Comparison of ENCODE assay signal across 11 mouse cellular contexts in the genomic region with DNA sequence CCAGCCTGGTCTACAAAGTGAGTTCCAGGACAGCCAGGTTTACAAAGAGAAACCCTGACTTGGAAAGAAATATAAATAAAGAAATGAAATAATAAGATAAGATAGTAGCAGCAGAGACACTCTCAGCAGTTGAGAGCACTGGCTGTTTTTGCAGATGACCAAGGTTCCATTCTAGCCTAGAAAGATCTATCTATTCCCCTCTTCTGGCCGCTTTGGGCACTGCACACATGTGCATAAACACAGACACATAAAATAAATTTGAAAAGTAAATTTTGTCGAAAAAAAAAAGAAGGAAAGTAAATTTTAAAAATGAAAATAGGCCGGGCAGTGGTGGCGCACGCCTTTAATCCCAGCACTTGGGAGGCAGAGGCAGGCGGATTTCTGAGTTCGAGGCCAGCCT. TPM values are rescaled to one million over a fixed set of nuclear protein-coding genes. Genes with fewer than 3 reads are reported as not detected.
DNase-seq lines count a peak whose midpoint lies in the region; TF ChIP-seq lines count a peak whose summit lies in the region.
"Had no signal": no experiment of that assay in that cellular context is flagged by ENCODE, and none has a peak within 500 bp of the region (broad histone marks: within the 10 kb centered on the region; RNA-seq: fewer than 3 reads in every experiment).

No protein-coding gene starts in this region.

- no peak overlapping the region for H3K9ac ChIP-seq in liver, adult 2 months (ENCODE audit: low read depth, low read length)

- H3K4me3 ChIP-seq in liver, adult 2 months (ENCODE audit: insufficient read depth, low read depth, low read length) = no peak overlapping the region

- no peaks in the 10 kb centered on the region for H3K36me3 ChIP-seq in liver, adult 2 months (ENCODE audit: control insufficient read depth, insufficient read depth, low read length)

- DNase-seq in embryo, embryonic 10.5 days (ENCODE audit: low spot score) = peak; percentile 40
- DNase-seq in embryo, embryonic 9.5 days (ENCODE audit: extremely low spot score) = no peak
- no peak for DNase-seq in liver, adult 2 months (ENCODE audit: extremely low read depth, low read depth, low spot score)
- DNase-seq in liver (no peak), MEL-GATA-1-ER (ENCODE audit: extremely low read depth, low read depth) (peak; percentile 35)
- DNase-seq in lung, postnatal 14 days = peak; percentile 22
- DNase-seq in testis, postnatal 14 days (ENCODE audit: low spot score) = no peak
- no peak for DNase-seq in ovary, postnatal 36 days (ENCODE audit: low spot score)
- DNase-seq: heart, postnatal 4 days had no signal

- 0 out of 2 replicates have a peak, but pooled peaks have one; percentile 17 for TF ChIP-seq CTCF in liver, adult 2 months (IDR thresholded peaks at IDR 0.05; ENCODE audit: low read depth, low read length)

- 78% methylated on average over 7 of the region's 7 CpGs for WGBS in liver, adult 2 months

- H3K79me2 ChIP-seq in liver, adult 2 months (ENCODE audit: control insufficient read depth, insufficient read depth, low read length) = no peaks in the 10 kb centered on the region

- no peaks in the 10 kb centered on the region for H3K4me1 ChIP-seq in liver, adult 2 months (ENCODE audit: control insufficient read depth, insufficient read depth, low read length)
- H3K4me1 ChIP-seq: limb, embryonic 12.5 days had no signal

- no peaks in the 10 kb centered on the region for H3K27me3 ChIP-seq in liver, adult 2 months (ENCODE audit: control insufficient read depth, insufficient read depth, low read length)
- H3K27me3 ChIP-seq: limb, embryonic 12.5 days; Patski had no signal

- H3K27ac ChIP-seq in liver, adult 2 months (replicated peaks; ENCODE audit: insufficient read depth, low read depth, low read length) = no peak overlapping the region

- TF ChIP-seq POLR2A in liver, adult 2 months (IDR thresholded peaks at IDR 0.05; ENCODE audit: extremely low read depth, insufficient read depth, low read length) = no peak

RNA-seq across cellular contexts. Expression of gene Slc39a3, which starts 1.0 kb away (rescaled TPM):
- total RNA-seq in liver, adult 2 months (2014; rRNA removed) = 6.1 and 6.9 TPM in 2 replicates
- polyA plus RNA-seq in liver, adult 2 months (2012; rRNA removed) = 13.2 and 14.1 TPM in 2 replicates

RNA-seq across cellular contexts. Expression of gene Diras1, which starts 10.8 kb away (rescaled TPM):
- 0.07 TPM in 1 of 2 replicates, not detected in the other for total RNA-seq in liver, adult 2 months (2014; rRNA removed)
- not detected in 2 replicates for polyA plus RNA-seq in liver, adult 2 months (2012; rRNA removed)
- total RNA-seq: heart, postnatal 4 days had no signal

RNA-seq across cellular contexts. Expression of gene Gng7, which starts 21.5 kb away (rescaled TPM):
- 0.09 and 0.13 TPM in 2 replicates for total RNA-seq in liver, adult 2 months (2014; rRNA removed)
- 0.65 TPM in 2 replicates for polyA plus RNA-seq in liver, adult 2 months (2012; rRNA removed)

RNA-seq across cellular contexts. Expression of gene Sgta, which starts 23.7 kb away (rescaled TPM):
- 43.9 and 53.8 TPM in 2 replicates for total RNA-seq in liver, adult 2 months (2014; rRNA removed)
- 136 and 146 TPM in 2 replicates for polyA plus RNA-seq in liver, adult 2 months (2012; rRNA removed)

RNA-seq across cellular contexts. Expression of gene Thop1, which starts 33.6 kb away (rescaled TPM):
- total RNA-seq in liver, adult 2 months (2014; rRNA removed) = 7.4 and 9.3 TPM in 2 replicates
- polyA plus RNA-seq in liver, adult 2 months (2012; rRNA removed) = 12.0 and 13.1 TPM in 2 replicates

Comparison
In these comparisons a context has a peak if more than half of its experiments do, and no peak if none do; other contexts are left out.
1. DNase-seq: peak in embryo, embryonic 10.5 days (single experiment), MEL-GATA-1-ER (single experiment) and lung, postnatal 14 days (single experiment); none in embryo, embryonic 9.5 days (single experiment), liver, adult 2 months (single experiment), liver (single experiment), testis, postnatal 14 days (single experiment) and ovary, postnatal 36 days (single experiment).